Mouse (Mus musculus): ENCODE data around the gene Itga6. TPM values are rescaled to one million over a fixed set of nuclear protein-coding genes. Genes with fewer than 3 reads are reported as not detected.

Itga6 gene
- total RNA-seq, 4 experiments from 2014 or later: 25.3 to 30.3 (median 28.1) TPM

GRCm38 (mm10) chr2:71730623-71731612 is 14.5 kb upstream of the Itga6 start:
- no peak for DNase-seq (ENCODE audit: low spot score in 2 of 2)

- DNase-seq (ENCODE audit: low spot score in 2 of 2): no peak
These were observed 10.5 kb upstream of the Itga6 start for GRCm38 (mm10) chr2:71734792-71735392.

GRCm38 (mm10) chr2:71735541-71736159 is 9.8 kb upstream of the Itga6 start:
- no peak for DNase-seq (ENCODE audit: low spot score in 2 of 2)

- no peak for DNase-seq (ENCODE audit: low spot score in 2 of 2)
These were observed 9.2 kb upstream of the Itga6 start for GRCm38 (mm10) chr2:71736213-71736612.

- DNase-seq (ENCODE audit: low spot score in 2 of 2): no peak
These were observed 6.1 kb upstream of the Itga6 start for GRCm38 (mm10) chr2:71739173-71739860.

- no peak for DNase-seq (ENCODE audit: low spot score in 2 of 2)
These were observed 2.9 kb upstream of the Itga6 start for GRCm38 (mm10) chr2:71742557-71742956.

GRCm38 (mm10) chr2:71743377-71743776 is 2.0 kb upstream of the Itga6 start:
- DNase-seq (ENCODE audit: low spot score in 2 of 2): no peak

GRCm38 (mm10) chr2:71744320-71744719 is 1.1 kb upstream of the Itga6 start:
- no peak for DNase-seq (ENCODE audit: low spot score in 2 of 2)

GRCm38 (mm10) chr2:71744861-71745507 is 432 bp upstream of the Itga6 start:
- peak in 1 of 2 experiments; percentile 15 for DNase-seq (ENCODE audit: low spot score in 2 of 2)

- no peak for DNase-seq (ENCODE audit: low spot score in 2 of 2)
These were observed 3.0 kb downstream of the Itga6 start for GRCm38 (mm10) chr2:71748451-71748850.

- DNase-seq (ENCODE audit: low spot score in 2 of 2): no peak
These were observed 4.1 kb downstream of the Itga6 start for GRCm38 (mm10) chr2:71749367-71750086.

GRCm38 (mm10) chr2:71750087-71750453 is 4.7 kb downstream of the Itga6 start:
- DNase-seq (ENCODE audit: low spot score in 2 of 2): no peak

- DNase-seq (ENCODE audit: low spot score in 2 of 2): no peak
These were observed 5.9 kb downstream of the Itga6 start for GRCm38 (mm10) chr2:71751336-71751735.

- no peak for DNase-seq (ENCODE audit: low spot score in 2 of 2)
These were observed 6.4 kb downstream of the Itga6 start for GRCm38 (mm10) chr2:71751863-71752262.

- DNase-seq (ENCODE audit: low spot score in 2 of 2): no peak
These were observed 7.0 kb downstream of the Itga6 start for GRCm38 (mm10) chr2:71752383-71752782.

- no peak for DNase-seq (ENCODE audit: low spot score in 2 of 2)
These were observed 7.7 kb downstream of the Itga6 start for GRCm38 (mm10) chr2:71753161-71753560.

GRCm38 (mm10) chr2:71755748-71756147 is 10.3 kb downstream of the Itga6 start:
- DNase-seq (ENCODE audit: low spot score in 2 of 2): no peak

GRCm38 (mm10) chr2:71757098-71757497 is 11.7 kb downstream of the Itga6 start:
- DNase-seq (ENCODE audit: low spot score in 2 of 2): no peak

GRCm38 (mm10) chr2:71758591-71759531 is 13.4 kb downstream of the Itga6 start:
- DNase-seq (ENCODE audit: low spot score in 2 of 2): no peak
